Mouse (Mus musculus) cortical plate, adult 2 months (tissue): ENCODE results near the gene Gcnt3. TPM values are rescaled to one million over a fixed set of nuclear protein-coding genes. Genes with fewer than 3 reads are reported as not detected.

ENCODE experiments used
- H3K27ac ChIP-seq: fragments of 200-500 bp; 2 replicates; pipeline ENCODE4 v1.5.1; 2012; ENCODE audit warnings: low read length, control low read depth, inconsistent platforms; ENCODE audit not compliant: insufficient read depth
- H3K4me1 ChIP-seq: fragments of 200-500 bp; 2 replicates; pipeline ENCODE4 v1.6.1; 2011; ENCODE audit warnings: low read length; ENCODE audit not compliant: control insufficient read depth, insufficient read depth
- H3K4me3 ChIP-seq: fragments of 200-500 bp; 2 replicates; pipeline ENCODE4 v1.5.1; 2011; ENCODE audit warnings: mild to moderate bottlenecking, low read length, control low read depth; ENCODE audit not compliant: insufficient read depth
- CTCF ChIP-seq: fragments of 200-500 bp; IDR thresholded peaks from 2 replicates; pipeline ENCODE4 v1.5.1; 2011; ENCODE audit warnings: mild to moderate bottlenecking, control low read depth, low read length; ENCODE audit not compliant: insufficient read depth; ENCODE audit errors: extremely low read depth
- POLR2A ChIP-seq: fragments of 200-500 bp; IDR thresholded peaks from 2 replicates; pipeline ENCODE4 v1.6.1; 2011; ENCODE audit warnings: mild to moderate bottlenecking, low read length, control low read depth; ENCODE audit not compliant: insufficient read depth; ENCODE audit errors: extremely low read depth
- polyA plus RNA-seq: library from polyadenylated mRNA; depleted of rRNA; stranded (reverse); fragments of >200 nt; gene quantifications from 2 replicates; pipeline ENCODE4 v1.2.3, GENCODE M21; 2012

Gene Gcnt3
- polyA plus RNA-seq, 1 experiment = not detected

DNA sequence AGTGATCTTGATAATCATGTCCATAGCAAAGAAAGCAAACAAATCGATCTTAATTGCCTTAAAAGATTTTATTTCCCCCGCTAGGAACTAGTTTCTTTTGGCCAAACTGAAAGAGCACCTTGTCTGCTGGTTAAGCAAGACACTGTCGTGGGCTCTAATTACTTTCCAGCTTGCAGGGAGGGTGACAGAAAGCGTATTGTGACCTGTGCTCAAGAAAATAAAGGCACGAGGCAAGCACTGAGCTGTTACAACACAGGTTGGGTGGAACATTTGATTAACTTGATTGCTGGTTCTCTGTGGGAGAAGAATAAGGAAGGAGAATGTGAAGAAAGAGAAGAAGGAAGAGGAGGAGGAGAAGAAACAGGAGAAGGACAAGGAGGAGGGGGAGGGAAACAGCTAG, 10.4 kb upstream of the Gcnt3 start:
- TF ChIP-seq CTCF (no peak), POLR2A (no peak)
- Histone ChIP-seq H3K27ac (no peak overlapping the region), H3K4me3 (no peak overlapping the region), H3K4me1 (no peaks in the 10 kb centered on the region)

DNA sequence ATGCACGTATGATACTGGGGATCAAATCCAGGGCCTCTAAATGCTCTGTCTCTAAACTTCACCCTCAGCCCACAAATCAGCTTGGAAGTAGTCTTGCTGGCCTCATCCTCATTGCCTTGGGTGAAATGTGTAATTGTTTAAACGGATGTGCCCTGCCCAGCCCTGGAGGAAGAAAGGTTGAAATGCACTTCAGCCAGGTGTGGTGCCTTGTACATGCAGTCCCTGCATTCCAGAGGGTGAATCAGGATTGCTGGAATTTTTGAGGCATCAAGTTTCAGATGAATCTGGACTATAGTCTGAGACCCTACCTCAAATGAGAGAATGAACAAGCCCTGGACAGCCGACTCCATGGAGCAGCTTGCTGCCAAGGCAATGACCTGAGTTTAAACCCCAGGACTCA, 10.0 kb upstream of the Gcnt3 start:
- H3K4me3 ChIP-seq = no peak overlapping the region
- no peak overlapping the region for H3K27ac ChIP-seq
- TF ChIP-seq POLR2A = no peak
- TF ChIP-seq CTCF = no peak
- no peaks in the 10 kb centered on the region for H3K4me1 ChIP-seq

DNA sequence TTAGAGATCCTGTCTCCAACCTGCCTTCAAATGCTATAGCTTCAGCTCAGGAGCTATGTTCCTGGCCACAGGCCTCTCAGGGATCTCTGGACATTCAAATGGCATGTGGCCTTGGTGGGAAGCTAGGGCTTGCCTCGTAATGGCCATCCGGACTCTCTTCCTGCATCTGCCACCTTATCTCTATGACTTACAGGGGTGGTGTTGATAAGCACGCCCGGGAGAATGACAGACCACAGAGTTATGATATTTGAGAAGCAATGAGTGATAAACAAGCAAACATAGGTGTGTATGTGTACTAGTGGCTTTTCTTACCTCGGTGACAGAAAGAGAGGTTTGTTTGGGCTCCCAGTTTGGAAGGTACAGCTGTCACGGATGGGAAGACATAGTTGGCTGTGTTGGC, 8.4 kb upstream of the Gcnt3 start:
- no peak overlapping the region for H3K4me3 ChIP-seq
- no peaks in the 10 kb centered on the region for H3K4me1 ChIP-seq
- no peak overlapping the region for H3K27ac ChIP-seq
- no peak for TF ChIP-seq CTCF
- TF ChIP-seq POLR2A = no peak

DNA sequence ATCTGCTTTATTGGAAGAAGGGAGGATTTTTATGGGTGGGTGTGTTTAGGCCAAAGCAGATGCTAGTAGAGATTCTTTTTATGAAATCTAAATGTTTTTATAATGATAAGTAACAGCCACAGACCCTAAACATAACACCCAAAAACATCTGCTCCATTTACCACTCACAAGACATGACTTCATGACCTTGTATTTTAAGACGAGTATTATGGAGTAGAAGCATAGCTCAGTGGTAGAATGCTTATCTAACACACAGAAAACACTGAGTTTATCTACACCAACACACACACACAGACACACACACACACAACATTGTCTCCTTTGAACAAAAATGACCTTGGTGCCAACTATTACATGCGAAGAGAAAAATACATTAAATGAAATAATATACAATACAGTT, 7.0 kb upstream of the Gcnt3 start:
- TF ChIP-seq CTCF (no peak), POLR2A (no peak)
- no peak overlapping the region for H3K4me3 ChIP-seq
- H3K27ac ChIP-seq = no peak overlapping the region
- no peaks in the 10 kb centered on the region for H3K4me1 ChIP-seq

DNA sequence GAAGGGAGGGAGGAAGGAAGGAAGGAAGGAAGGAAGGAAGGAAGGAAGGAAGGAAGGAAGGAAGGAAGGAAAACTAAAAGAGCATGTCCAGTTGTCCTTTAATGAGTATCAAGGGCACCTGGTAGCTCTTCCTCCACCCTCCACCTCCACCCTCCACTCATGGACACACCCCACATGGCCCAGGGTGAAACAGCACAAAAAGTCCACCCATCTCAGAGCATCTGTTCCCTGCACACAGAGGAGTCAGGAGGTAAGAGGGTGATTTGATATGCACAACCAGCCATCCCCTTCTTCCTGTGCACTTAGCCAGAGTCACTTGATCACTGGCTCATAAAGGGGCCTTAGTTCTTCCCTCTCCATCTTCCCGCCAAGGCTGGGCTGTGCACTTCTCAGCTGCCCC, 5.0 kb upstream of the Gcnt3 start:
- TF ChIP-seq CTCF (no peak), POLR2A (no peak)
- Histone ChIP-seq H3K4me3 (no peak overlapping the region), H3K4me1 (no peaks in the 10 kb centered on the region), H3K27ac (no peak overlapping the region)

DNA sequence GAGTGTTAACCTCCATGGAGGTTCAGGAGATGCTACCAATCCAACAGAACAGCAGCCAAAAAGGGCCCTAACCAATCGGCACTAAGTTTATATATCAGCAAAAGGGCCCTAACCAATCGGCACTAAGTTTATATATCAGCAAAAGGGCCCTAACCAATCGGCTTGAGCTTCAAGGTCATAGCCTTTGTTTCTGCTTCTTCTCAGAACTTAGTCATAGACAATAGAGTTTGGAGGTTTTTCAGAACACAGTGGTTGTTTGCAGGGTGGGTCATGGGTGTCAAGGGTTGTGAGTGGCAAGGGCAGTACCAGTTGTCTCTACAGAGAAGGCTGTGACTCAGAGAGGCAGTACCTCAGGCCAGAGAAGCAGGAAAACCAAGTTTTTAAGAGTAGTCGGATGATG, 4.2 kb upstream of the Gcnt3 start:
- Histone ChIP-seq H3K4me1 (no peaks in the 10 kb centered on the region), H3K4me3 (no peak overlapping the region), H3K27ac (no peak overlapping the region)
- TF ChIP-seq CTCF (no peak), POLR2A (no peak)

DNA sequence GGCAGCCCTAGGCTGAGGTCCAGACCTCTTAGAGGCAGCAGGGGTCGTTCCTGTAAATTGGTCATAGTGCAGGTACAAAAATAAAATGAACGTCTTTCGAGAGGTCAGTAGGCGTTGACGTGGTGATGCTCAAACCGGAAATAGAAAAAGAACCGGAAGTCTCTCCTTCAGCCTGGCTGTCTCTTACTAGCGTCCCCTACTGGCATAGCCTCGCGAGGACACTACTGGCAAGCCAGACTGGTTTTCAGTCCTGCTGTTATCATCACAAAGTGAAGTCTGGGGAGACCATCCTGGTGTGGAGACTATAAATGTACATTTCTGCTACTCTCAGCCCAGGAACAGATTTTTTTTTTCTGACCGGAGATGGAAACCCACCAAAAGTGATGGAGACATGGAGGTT, 2.7 kb upstream of the Gcnt3 start:
- TF ChIP-seq CTCF (no peak), POLR2A (no peak)
- Histone ChIP-seq H3K4me3 (no peak overlapping the region), H3K27ac (no peak overlapping the region), H3K4me1 (no peaks in the 10 kb centered on the region)

DNA sequence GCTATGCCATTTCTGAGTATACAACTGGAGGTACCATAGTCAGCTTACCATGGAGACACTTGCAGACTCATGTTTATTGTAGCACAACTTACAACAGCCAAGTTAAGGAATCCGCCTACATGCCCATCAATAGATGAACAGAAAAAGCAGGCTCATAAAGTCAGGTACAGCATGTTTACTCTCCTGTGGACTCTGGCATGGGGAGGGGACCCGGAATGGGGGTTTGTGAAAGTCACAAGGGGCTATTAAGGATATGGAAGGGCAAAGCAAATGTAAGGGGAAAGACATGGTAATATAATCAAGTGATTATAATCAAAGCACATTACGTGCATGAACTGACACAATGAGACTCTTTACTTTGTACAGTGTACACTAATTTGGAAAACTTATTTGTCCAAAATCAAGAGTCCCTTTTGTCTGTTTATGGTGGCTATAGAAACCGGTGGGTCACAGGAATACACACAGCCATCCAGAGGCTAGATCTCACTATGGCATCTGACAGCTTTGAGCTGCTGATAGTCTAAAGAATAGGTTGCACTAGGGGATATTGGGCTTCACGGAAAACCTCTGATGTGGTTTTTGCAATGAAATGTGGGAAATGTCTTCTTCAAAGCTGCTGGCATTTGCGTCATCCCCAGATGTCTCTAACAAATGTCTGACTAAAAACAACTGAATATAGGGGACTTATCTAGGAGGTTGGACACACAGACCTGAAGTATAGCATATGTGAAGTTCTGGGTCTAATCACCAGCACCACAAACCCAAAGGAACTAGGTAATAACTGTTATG, 1.9 kb upstream of the Gcnt3 start:
- no peak for TF ChIP-seq CTCF
- no peak for TF ChIP-seq POLR2A
- Histone ChIP-seq H3K4me1 (no peaks in the 10 kb centered on the region), H3K27ac (no peak overlapping the region), H3K4me3 (no peak overlapping the region)

DNA sequence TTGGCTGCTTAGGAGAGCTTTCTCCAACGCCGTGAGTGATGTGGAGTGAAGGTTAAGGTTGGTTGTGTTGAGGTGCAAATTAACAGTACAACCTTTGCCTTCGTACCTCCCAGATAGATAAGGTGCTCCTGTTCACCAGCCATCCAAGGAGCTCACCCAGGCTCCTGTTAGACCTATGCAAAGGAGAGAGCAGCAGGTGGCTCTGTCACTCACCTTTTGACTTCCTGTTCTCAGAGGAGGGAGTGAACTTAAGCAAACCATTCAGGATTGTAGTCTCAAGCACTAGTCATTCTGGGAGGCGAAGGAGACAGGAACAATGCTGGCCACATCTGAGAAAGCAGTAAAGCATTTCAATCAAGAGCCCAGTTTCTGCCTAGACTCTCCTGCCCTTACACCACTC, 1.2 kb downstream of the Gcnt3 start:
- Histone ChIP-seq H3K4me3 (no peak overlapping the region), H3K27ac (no peak overlapping the region), H3K4me1 (no peaks in the 10 kb centered on the region)
- TF ChIP-seq CTCF = no peak

DNA sequence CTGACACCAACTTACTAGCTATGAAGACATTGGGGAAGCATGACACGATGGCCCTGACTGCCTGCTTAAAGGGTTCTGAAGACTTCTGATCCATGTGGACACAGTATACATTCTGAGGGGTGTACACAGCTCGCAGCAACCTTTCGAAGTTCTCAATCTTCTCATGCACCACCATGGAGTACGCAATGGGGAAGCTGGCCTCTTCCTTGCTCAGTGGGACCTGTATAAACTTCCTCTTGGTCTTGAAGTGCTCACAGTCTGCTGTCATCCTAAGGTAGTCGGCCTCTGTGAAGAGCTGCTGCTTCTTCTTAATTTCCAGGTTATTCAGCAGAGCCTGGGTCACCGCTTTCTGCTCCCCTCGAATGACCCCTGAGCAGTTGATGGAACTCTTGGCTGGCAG, 3.2 kb downstream of the Gcnt3 start:
- Histone ChIP-seq H3K27ac (no peak overlapping the region), H3K4me3 (no peak overlapping the region), H3K4me1 (no peaks in the 10 kb centered on the region)
- TF ChIP-seq CTCF (no peak), POLR2A (no peak)
